Mouse (Mus musculus) Patski (cell line): ENCODE results near the gene Lrmda. TPM values are rescaled to one million over a fixed set of nuclear protein-coding genes. Genes with fewer than 3 reads are reported as not detected.

ENCODE experiments used
- ATAC-seq: fragments of 100-300 bp; one replicate; pipeline ENCODE4 v1.8.0; 2021
- CTCF ChIA-PET: fragments of 350-600 bp; sonication (Branson Sonifier 250); formaldehyde crosslinking; loops from one replicate; lab custom pipeline; 2022; ENCODE audit warnings: inconsistent platforms; lab: Charles Lee
- POLR2A ChIA-PET: fragments of 350-600 bp; sonication (Branson Sonifier 250); formaldehyde crosslinking; loops from one replicate; lab custom pipeline; 2022; ENCODE audit warnings: antibody characterized with exemption, inconsistent platforms; lab: Charles Lee
- DNase-seq: peaks from one replicate; pipeline ENCODE4 v3.0.0-alpha.2; 2011; ENCODE audit warnings: low read depth, low spot score
- H3K27me3 ChIP-seq: fragments of 371-371 bp; one replicate; pipeline ENCODE4 v1.5.1; 2021
- CTCF ChIP-seq: fragments of 100-300 bp; IDR thresholded peaks from one replicate; pipeline ENCODE4 v1.5.1; 2021
- in situ Hi-C: fragments of 300-500 bp; cut with MboI; formaldehyde crosslinking; loops from 3 replicates; pipeline ENCODE4 v1.11.1; 2018; ENCODE audit warnings: low pct_unique_long_range_greater_than_20kb, mixed read lengths
- polyA plus RNA-seq: library from polyadenylated mRNA; unstranded; gene quantifications from one replicate; pipeline ENCODE4 v1.2.3, GENCODE M21; 2021

Gene Lrmda
- polyA plus RNA-seq, 1 experiment from 2014 or later, result 0.26 TPM

- DNase-seq, result no peak
- no peak for ATAC-seq
- TF ChIP-seq CTCF, result no peak
- in situ Hi-C loops, result no loop called here
- peaks cover 9% of the 10 kb centered on the region for H3K27me3 ChIP-seq
- ChIA-PET POLR2A (no interaction called here), CTCF (no interaction called here)
Measured at GRCm38 (mm10) chr14:22037498-22038131, 18.1 kb downstream of the Lrmda start.

DNA sequence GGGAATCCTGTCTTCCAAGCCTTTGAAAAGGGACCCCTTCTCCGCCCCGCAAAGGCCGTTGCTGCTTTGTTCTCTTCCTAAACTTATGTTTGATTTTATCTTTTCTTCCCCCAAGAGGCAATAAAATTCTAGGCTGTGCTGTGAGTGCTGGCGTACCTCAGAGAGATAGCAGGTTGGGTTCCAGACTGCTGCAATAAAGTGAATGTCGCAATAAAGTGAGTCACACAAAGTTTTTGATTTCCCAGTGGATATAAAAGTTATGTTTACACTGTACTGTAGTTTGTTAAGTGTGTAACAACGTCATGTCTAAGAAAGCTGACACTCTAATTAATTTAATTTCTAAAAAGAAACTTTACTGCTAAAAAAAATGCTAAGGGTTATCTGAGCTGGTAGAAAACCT, 22.6 kb downstream of the Lrmda start:
- CTCF ChIA-PET, result no interaction called here
- POLR2A ChIA-PET, result interaction anchor here (0.5 kb wide), 1 partner anchor 29 kb away, joined by 3 read pairs; no protein-coding TSS in a partner anchor

GRCm38 (mm10) chr14:22043420-22043819, 23.9 kb downstream of the Lrmda start:
- DNase-seq (no peak), ATAC-seq (no peak)
- in situ Hi-C loops, result no loop called here
- ChIA-PET POLR2A (no interaction called here), CTCF (no interaction called here)
- TF ChIP-seq CTCF, result no peak
- no peaks in the 10 kb centered on the region for H3K27me3 ChIP-seq

More for the DNA sequence above, 22.6 kb downstream of the Lrmda start:
- in situ Hi-C loops, result no loop called here
- peaks cover 4% of the 10 kb centered on the region for H3K27me3 ChIP-seq
- DNase-seq (no peak), ATAC-seq (no peak)
- TF ChIP-seq CTCF, result no peak

DNA sequence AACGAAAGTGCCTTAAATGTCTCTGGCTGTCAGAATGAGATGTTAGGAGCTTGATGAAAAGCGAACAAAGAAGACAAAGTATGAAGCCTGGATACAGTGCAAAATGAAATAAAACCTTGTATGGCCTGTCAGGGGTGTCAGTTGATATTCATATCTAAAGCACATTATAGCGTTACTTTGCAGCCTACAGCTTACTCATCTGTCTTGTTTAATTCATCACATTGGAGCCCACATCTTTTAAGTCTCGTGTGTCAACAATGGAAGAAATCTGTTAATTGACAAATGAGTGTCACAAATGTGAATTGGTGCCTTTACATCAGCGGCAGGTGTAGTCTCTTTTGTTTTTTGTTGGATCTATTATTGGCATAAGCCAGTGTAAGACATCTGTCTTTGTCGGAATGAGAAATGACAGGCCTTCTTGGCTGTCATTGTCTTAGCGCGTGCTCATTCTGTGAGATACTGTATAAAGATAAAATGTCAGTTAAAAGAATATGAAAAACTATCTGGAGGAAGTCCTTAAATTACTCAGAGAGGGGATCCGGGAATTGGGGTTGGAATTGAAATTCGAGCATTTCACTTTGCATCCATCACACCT, 26.8 kb downstream of the Lrmda start:
- in situ Hi-C loops, result no loop called here
- POLR2A ChIA-PET, result no interaction called here

GRCm38 (mm10) chr14:22048068-22048899, 28.8 kb downstream of the Lrmda start:
- no peak for TF ChIP-seq CTCF
- ATAC-seq, result no peak
- in situ Hi-C loops, result no loop called here
- no peaks in the 10 kb centered on the region for H3K27me3 ChIP-seq
- CTCF ChIA-PET, result no interaction called here
- POLR2A ChIA-PET, result interaction anchor here (0.7 kb wide), 1 partner anchor 131 kb away, joined by 3 read pairs; no protein-coding TSS in a partner anchor
- no peak for DNase-seq

More for the DNA sequence above, 26.8 kb downstream of the Lrmda start:
- CTCF ChIA-PET, result no interaction called here
- ATAC-seq (no peak), DNase-seq (no peak)
- no peaks in the 10 kb centered on the region for H3K27me3 ChIP-seq
- TF ChIP-seq CTCF, result no peak

- DNase-seq (no peak), ATAC-seq (no peak)
- in situ Hi-C loops, result no loop called here
- ChIA-PET CTCF (no interaction called here), POLR2A (no interaction called here)
- H3K27me3 ChIP-seq, result no peaks in the 10 kb centered on the region
- no peak for TF ChIP-seq CTCF
Measured at GRCm38 (mm10) chr14:22048900-22049199, 29.3 kb downstream of the Lrmda start.

GRCm38 (mm10) chr14:22049282-22049681, 29.8 kb downstream of the Lrmda start:
- ChIA-PET POLR2A (no interaction called here), CTCF (interaction anchor here (1.5 kb wide), 1 partner anchor 28 kb away, joined by 3 read pairs; no protein-coding TSS in a partner anchor)
- in situ Hi-C loops, result no loop called here
- ATAC-seq (no peak), DNase-seq (no peak)
- TF ChIP-seq CTCF, result no peak
- H3K27me3 ChIP-seq, result peaks cover under 1% of the 10 kb centered on the region

GRCm38 (mm10) chr14:22051941-22052664, 32.6 kb downstream of the Lrmda start:
- DNase-seq (no peak), ATAC-seq (no peak)
- in situ Hi-C loops, result no loop called here
- CTCF ChIA-PET, result no interaction called here
- POLR2A ChIA-PET, result no interaction called here
- no peak for TF ChIP-seq CTCF
- H3K27me3 ChIP-seq, result peaks cover 6% of the 10 kb centered on the region

GRCm38 (mm10) chr14:22055630-22056029, 36.1 kb downstream of the Lrmda start:
- ATAC-seq (no peak), DNase-seq (no peak)
- CTCF ChIA-PET, result interaction anchor here (1.2 kb wide), 1 partner anchor 12 kb away, joined by 4 read pairs; no protein-coding TSS in a partner anchor
- POLR2A ChIA-PET, result no interaction called here
- H3K27me3 ChIP-seq, result peaks cover 10% of the 10 kb centered on the region
- TF ChIP-seq CTCF, result no peak
- in situ Hi-C loops, result no loop called here

DNA sequence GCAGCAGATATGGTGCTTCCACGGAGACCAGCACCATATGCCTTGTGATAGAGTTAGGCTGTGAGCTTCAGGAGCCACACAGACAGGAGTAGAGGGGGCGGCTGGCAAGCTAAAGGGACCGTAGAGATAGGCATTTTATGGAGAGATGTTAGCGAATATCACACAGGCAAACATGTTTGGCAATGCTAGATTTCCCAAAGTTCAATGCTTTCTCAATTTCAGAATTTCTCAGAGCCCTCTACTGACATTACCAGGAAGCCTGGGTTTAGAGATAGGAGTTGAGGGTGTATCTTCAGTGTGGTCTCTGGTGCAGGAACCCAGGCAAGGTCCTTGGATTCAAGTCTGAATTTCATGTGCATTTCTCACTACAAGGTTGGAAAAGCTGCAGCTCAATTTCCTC, 36.7 kb downstream of the Lrmda start:
- in situ Hi-C loops, result no loop called here
- peaks cover 10% of the 10 kb centered on the region for H3K27me3 ChIP-seq

More for the DNA sequence above, 36.7 kb downstream of the Lrmda start:
- no peak for TF ChIP-seq CTCF
- DNase-seq, result no peak
- ChIA-PET POLR2A (no interaction called here), CTCF (interaction anchor here (1.1 to 1.2 kb wide), 2 partner anchors 11 to 13 kb away, joined by 3 to 4 read pairs; no protein-coding TSS in a partner anchor)
- ATAC-seq, result no peak
